8 mouse cellular contexts compared by ENCODE assay signal in genomic region chr7:83884021-83884658, GRCm38 (mm10). TPM values are rescaled to one million over a fixed set of nuclear protein-coding genes. Genes with fewer than 3 reads are reported as not detected.
DNase-seq lines count a peak whose midpoint lies in the region; ATAC-seq lines count a peak whose summit lies in the region.

TSS of gene Tlnrd1 (minus strand) at chr7:83884305.
TSS of gene Mesd (plus strand) at chr7:83884466.

- no peaks in the 10 kb centered on the region for H3K9me3 ChIP-seq in hindbrain, embryonic 11.5 days (ENCODE audit: control insufficient read depth, low read length)

- peak within 1 kb of the TSS; percentile 86 for H3K9ac ChIP-seq in hindbrain, embryonic 11.5 days (ENCODE audit: low read depth, low read length)

- peak; percentile 83 for ATAC-seq in hindbrain, embryonic 11.5 days (ENCODE audit: low FRiP score)

- no peaks in the 10 kb centered on the region for H3K36me3 ChIP-seq in hindbrain, embryonic 11.5 days (ENCODE audit: control insufficient read depth, insufficient read depth, low read length)

- WGBS in hindbrain, embryonic 11.5 days, result under 1% methylated on average over 65 of the region's 69 CpGs

- H3K4me2 ChIP-seq in hindbrain, embryonic 11.5 days (replicated peaks; ENCODE audit: low read depth, low read length), result peak within 1 kb of the TSS; percentile 98

- peak; percentile 94 for DNase-seq in MN1 (ENCODE audit: low spot score)
- DNase-seq in cerebellum, adult 9-10 months, result peak; percentile 90
- peak; percentile 79 to 93 for DNase-seq in frontal cortex, adult 2 months (ENCODE audit: extremely low spot score in 1 of 2, low spot score in 1 of 2)
- DNase-seq in hindbrain, embryonic 11.5 days (ENCODE audit: low spot score), result peak; percentile 91
- DNase-seq in layer of hippocampus, postnatal 14 days (ENCODE audit: low spot score in 2 of 2), result peak; percentile 86 to 88
- peak; percentile 90 for DNase-seq in lung, postnatal 14 days
- peak; percentile 69 for DNase-seq in retina, adult 2 months (ENCODE audit: low read depth, low spot score)
- peak; percentile 87 to 88 for DNase-seq in thymus, postnatal 36 days

- peaks cover 9% of the 10 kb centered on the region; the same call in 1 of the 2 replicates for H3K4me1 ChIP-seq in hindbrain, embryonic 11.5 days (replicated peaks; ENCODE audit: control insufficient read depth, insufficient read depth, low read length)

- H3K27ac ChIP-seq in hindbrain, embryonic 11.5 days (ENCODE audit: low read depth, low read length), result peak within 1 kb of the TSS; percentile 96

- no peaks in the 10 kb centered on the region for H3K27me3 ChIP-seq in hindbrain, embryonic 11.5 days (ENCODE audit: control insufficient read depth, insufficient read depth, low read length)

- peak within 1 kb of the TSS; percentile 76 for H3K4me3 ChIP-seq in hindbrain, embryonic 11.5 days (ENCODE audit: low read depth, low read length)

RNA-seq across cellular contexts. Expression of gene Tlnrd1, which starts in this region (rescaled TPM):
- polyA plus RNA-seq in frontal cortex, adult 2 months (2012; rRNA removed), result 14.8 and 15.8 TPM in 2 replicates
- polyA plus RNA-seq in hindbrain, embryonic 11.5 days (2014; fragmentation: Nextera tagmentation; extraction: Ambion mirVana), result 11.6 and 14.9 TPM in 2 replicates
- 10 to 100 TPM; 16.7 to 17.4 TPM for total RNA-seq in layer of hippocampus, postnatal 14 days (2021)

RNA-seq across cellular contexts. Expression of gene Mesd, which starts in this region (rescaled TPM):
- 29.5 and 33.9 TPM in 2 replicates for polyA plus RNA-seq in frontal cortex, adult 2 months (2012; rRNA removed)
- polyA plus RNA-seq in hindbrain, embryonic 11.5 days (2014; fragmentation: Nextera tagmentation; extraction: Ambion mirVana), result 72.8 and 73.3 TPM in 2 replicates
- 10 to 100 TPM; 45.3 to 64.1 TPM for total RNA-seq in layer of hippocampus, postnatal 14 days (2021)

Comparison
In these comparisons a context has a peak if more than half of its experiments do, and no peak if none do; other contexts are left out.
1. Peak in every context shown above with its lines: DNase-seq, ATAC-seq, H3K4me3 ChIP-seq and H3K27ac ChIP-seq.